Mouse (Mus musculus) heart, postnatal 0 days (tissue): Measurements from ENCODE around the gene Kcnq1. TPM values are rescaled to one million over a fixed set of nuclear protein-coding genes. Genes with fewer than 3 reads are reported as not detected.

ENCODE experiments used
- ATAC-seq: fragments of 200-750 bp; cut with Nextera tagmentation; 2 replicates; pipeline ENCODE4 v1.8.0; 2017; ENCODE audit warnings: low read depth, moderate number of reproducible peaks, moderate library complexity; ENCODE audit not compliant: insufficient read depth
- DNase-seq: peaks from one replicate; pipeline ENCODE4 v3.0.0-alpha.2; 2016; ENCODE audit warnings: low spot score
- H3K27ac ChIP-seq: fragments of 300-500 bp; sonication (generic); 2 replicates; pipeline ENCODE4 v1.5.1; 2014; ENCODE audit warnings: low read depth, mild to moderate bottlenecking
- H3K27me3 ChIP-seq: fragments of 300-500 bp; sonication (generic); 2 replicates; pipeline ENCODE4 v1.6.1; 2014; ENCODE audit warnings: low read length, mixed read lengths; ENCODE audit not compliant: control insufficient read depth, insufficient read depth
- H3K36me3 ChIP-seq: fragments of 300-500 bp; sonication (generic); replicated peaks from 2 replicates; pipeline ENCODE4 v1.6.1; 2014; ENCODE audit warnings: low read length, mixed read lengths; ENCODE audit not compliant: control insufficient read depth, insufficient read depth
- H3K4me1 ChIP-seq: fragments of 300-500 bp; sonication (generic); 2 replicates; pipeline ENCODE4 v1.6.1; 2014; ENCODE audit warnings: antibody characterized with exemption; ENCODE audit not compliant: control insufficient read depth, insufficient read depth
- H3K4me2 ChIP-seq: fragments of 300-500 bp; sonication (generic); 2 replicates; pipeline ENCODE4 v1.6.1; 2014; ENCODE audit warnings: low read depth, mild to moderate bottlenecking, low read length, moderate library complexity
- H3K4me3 ChIP-seq: fragments of 300-500 bp; sonication (generic); 2 replicates; pipeline ENCODE4 v1.5.1; 2014; ENCODE audit warnings: low read depth, low read length
- H3K9ac ChIP-seq: fragments of 300-500 bp; sonication (generic); replicated peaks from 2 replicates; pipeline ENCODE4 v1.6.1; 2014; ENCODE audit warnings: low read depth, low read length, mixed read lengths
- H3K9me3 ChIP-seq: fragments of 300-500 bp; sonication (generic); replicated peaks from 2 replicates; pipeline ENCODE4 v1.6.1; 2016; ENCODE audit warnings: low read length; ENCODE audit not compliant: control insufficient read depth
- CTCF ChIP-seq: IDR thresholded peaks from 2 replicates; pipeline ENCODE4 v1.5.1; 2016; ENCODE audit warnings: antibody characterized with exemption, control low read depth, low read depth
- EP300 ChIP-seq: IDR thresholded peaks from 2 replicates; pipeline ENCODE4 v1.6.1; 2016; ENCODE audit warnings: antibody characterized with exemption, low read depth
- WGBS: fragments of 180-500 bp; shearing (Covaris S2); extraction: QIAGEN DNeasy Blood & Tissue Kit; methylation state at CpG from one replicate; pipeline ENCODE4 v1.1.7; 2014; 5-methylcytosine and 5-hydroxymethylcytosine counted together
- polyA plus RNA-seq: library from polyadenylated mRNA; unstranded; fragments of >200 nt; fragmentation: Nextera tagmentation; extraction: Ambion mirVana; gene quantifications from 2 replicates; pipeline ENCODE4 v1.2.1, GENCODE M21; 2015
- total RNA-seq: library from RNA; depleted of rRNA; stranded (reverse); fragments of >200 nt; gene quantifications from 2 replicates; pipeline ENCODE4 v1.2.3, GENCODE M21; 2014; ENCODE audit warnings: low replicate concordance

The Kcnq1 gene
- total and polyA plus RNA-seq, 2 experiments from 2014 or later = 37.2 to 75.9 TPM

- no peak for ATAC-seq
These were observed 86.2 kb downstream of the Kcnq1 start for GRCm38 (mm10) chr7:143192392-143192791.

GRCm38 (mm10) chr7:143194064-143194463, 87.9 kb downstream of the Kcnq1 start:
- Histone ChIP-seq H3K27me3 (no peaks in the 10 kb centered on the region), H3K36me3 (peaks cover 53% of the 10 kb centered on the region), H3K9me3 (no peaks in the 10 kb centered on the region), H3K27ac (no peak overlapping the region), H3K4me3 (no peak overlapping the region), H3K4me1 (no peaks in the 10 kb centered on the region), H3K4me2 (no peak overlapping the region), H3K9ac (no peak overlapping the region)
- no peak for ATAC-seq
- WGBS = 94% methylated on average over 7 of the region's 7 CpGs
- no peak for TF ChIP-seq CTCF
- TF ChIP-seq EP300 = no peak
- DNase-seq = no peak

More at GRCm38 (mm10) chr7:143192392-143192791, 86.2 kb downstream of the Kcnq1 start:
- TF ChIP-seq EP300 = no peak
- no peak for TF ChIP-seq CTCF
- no peak overlapping the region for H3K9ac ChIP-seq
- no peak overlapping the region for H3K4me3 ChIP-seq
- DNase-seq = no peak
- no peak overlapping the region for H3K4me2 ChIP-seq
- H3K27me3 ChIP-seq = no peaks in the 10 kb centered on the region
- 62% methylated on average over 7 of the region's 7 CpGs for WGBS
- H3K27ac ChIP-seq = no peak overlapping the region
- no peaks in the 10 kb centered on the region for H3K9me3 ChIP-seq
- H3K36me3 ChIP-seq = peaks cover 48% of the 10 kb centered on the region
- H3K4me1 ChIP-seq = no peaks in the 10 kb centered on the region

DNA sequence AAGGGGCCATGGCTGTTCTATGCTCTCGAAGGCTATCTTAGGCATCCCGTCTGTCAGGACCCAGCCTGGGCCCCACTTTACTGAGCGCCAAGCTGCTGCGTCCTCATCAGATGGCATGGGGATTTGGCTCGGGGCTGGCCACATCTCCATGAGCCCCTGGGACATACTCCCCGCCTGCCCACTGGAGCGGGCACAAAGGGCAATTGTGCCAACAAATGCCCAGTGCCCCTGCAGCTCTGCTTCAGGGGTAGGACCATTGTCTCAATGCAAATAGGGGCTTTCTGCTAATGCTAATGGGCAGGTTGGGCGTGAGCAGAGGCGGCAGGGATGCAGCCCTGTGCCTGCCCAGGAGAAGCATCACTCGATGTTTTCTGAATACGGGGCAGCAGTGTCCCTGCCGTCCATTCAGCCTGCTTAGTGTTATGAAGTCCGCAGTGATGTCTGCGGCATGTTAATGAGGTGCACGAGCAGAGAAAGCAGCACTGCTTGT, 91.8 kb downstream of the Kcnq1 start:
- Histone ChIP-seq H3K36me3 (peaks cover 42% of the 10 kb centered on the region), H3K4me3 (no peak overlapping the region), H3K9me3 (no peaks in the 10 kb centered on the region), H3K4me1 (no peaks in the 10 kb centered on the region; the same call in 1 of the 2 replicates), H3K27ac (no peak overlapping the region), H3K4me2 (no peak overlapping the region), H3K27me3 (no peaks in the 10 kb centered on the region), H3K9ac (no peak overlapping the region)
- no peak for ATAC-seq
- TF ChIP-seq CTCF (no peak), EP300 (no peak)
- no peak for DNase-seq
- WGBS = 61% methylated on average over 15 of the region's 15 CpGs

DNA sequence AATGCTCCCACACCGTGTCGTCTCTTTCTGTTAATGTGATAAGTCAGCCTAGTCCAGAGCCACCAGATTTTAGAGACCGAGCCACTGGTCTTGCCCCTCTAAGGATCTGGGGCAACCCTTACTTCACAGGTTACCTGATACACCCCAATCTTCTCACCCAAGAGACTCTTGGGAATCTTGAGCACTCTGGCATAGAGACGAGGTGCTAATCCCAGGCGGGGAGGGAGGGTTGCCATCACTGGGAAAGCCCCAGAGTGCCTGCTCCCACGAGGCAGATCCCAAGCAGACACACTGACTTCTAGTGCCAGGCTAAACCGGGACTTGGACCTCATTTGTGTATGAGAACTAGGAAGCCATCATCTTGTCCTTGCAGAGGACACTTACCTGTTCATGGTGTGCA, 92.3 kb downstream of the Kcnq1 start:
- 51% methylated on average over 7 of the region's 7 CpGs for WGBS
- Histone ChIP-seq H3K36me3 (peaks cover 38% of the 10 kb centered on the region), H3K27ac (no peak overlapping the region), H3K9me3 (no peaks in the 10 kb centered on the region), H3K27me3 (no peaks in the 10 kb centered on the region), H3K4me2 (no peak overlapping the region), H3K9ac (no peak overlapping the region), H3K4me1 (no peaks in the 10 kb centered on the region; the same call in 1 of the 2 replicates), H3K4me3 (no peak overlapping the region)
- TF ChIP-seq EP300 (no peak), CTCF (no peak)
- DNase-seq (no peak), ATAC-seq (no peak)

DNA sequence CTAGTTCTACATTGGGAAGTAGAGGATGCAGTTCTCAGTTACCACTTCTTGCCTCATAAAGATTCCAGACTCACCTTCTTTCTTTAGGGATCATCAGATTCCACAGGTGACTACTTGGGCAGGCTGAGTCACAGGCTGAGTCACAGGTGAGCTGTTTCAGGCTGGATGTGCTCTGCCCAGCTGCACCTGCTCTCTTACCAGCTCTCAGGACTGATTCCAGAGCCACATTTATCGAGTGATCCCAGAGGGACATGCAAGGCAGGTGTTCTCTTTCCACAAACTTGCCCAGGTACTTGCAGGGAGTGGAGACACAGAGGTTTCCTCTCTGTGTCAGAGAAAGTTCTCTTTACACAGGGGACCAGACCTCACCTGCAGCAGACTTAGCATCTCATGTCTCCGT, 95.1 kb downstream of the Kcnq1 start:
- Histone ChIP-seq H3K9ac (no peak overlapping the region), H3K4me3 (no peak overlapping the region), H3K4me1 (no peaks in the 10 kb centered on the region; the same call in 1 of the 2 replicates), H3K27me3 (no peaks in the 10 kb centered on the region), H3K9me3 (no peaks in the 10 kb centered on the region), H3K36me3 (peaks cover 10% of the 10 kb centered on the region), H3K27ac (no peak overlapping the region), H3K4me2 (no peak overlapping the region)
- DNase-seq = no peak
- WGBS = 86% methylated on average over 2 of the region's 2 CpGs
- TF ChIP-seq CTCF = no peak
- no peak for TF ChIP-seq EP300
- no peak for ATAC-seq

DNA sequence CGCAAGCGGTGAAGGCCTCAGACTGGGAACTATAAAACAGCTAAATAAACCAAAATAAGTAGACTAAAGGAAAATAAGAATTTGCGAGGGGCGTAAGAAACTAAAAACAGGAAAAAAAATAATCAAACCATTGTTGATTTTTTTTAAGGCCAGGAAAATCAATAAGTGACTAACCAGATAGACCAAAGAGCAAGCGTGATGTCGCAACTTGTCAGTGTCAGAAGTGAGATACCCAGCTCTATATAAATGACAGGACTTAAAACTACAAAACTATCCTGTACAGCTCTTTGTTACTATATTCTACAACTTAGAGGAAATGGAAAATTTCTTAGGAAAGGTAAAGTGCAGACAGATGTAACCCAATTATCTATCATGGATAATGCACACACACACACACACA, 97.7 kb downstream of the Kcnq1 start:
- H3K4me2 ChIP-seq = no peak overlapping the region
- no peaks in the 10 kb centered on the region; the same call in 1 of the 2 replicates for H3K4me1 ChIP-seq
- no peak overlapping the region for H3K4me3 ChIP-seq
- DNase-seq (no peak), ATAC-seq (no peak)
- TF ChIP-seq EP300 (no peak), CTCF (no peak)
- no peak overlapping the region for H3K27ac ChIP-seq
- no peaks in the 10 kb centered on the region for H3K27me3 ChIP-seq
- no peak overlapping the region for H3K9ac ChIP-seq
- 97% methylated on average over 6 of the region's 6 CpGs for WGBS
- no peaks in the 10 kb centered on the region for H3K9me3 ChIP-seq
- peaks cover 8% of the 10 kb centered on the region for H3K36me3 ChIP-seq
